Mouse (Mus musculus): ENCODE measurements at regions not wholly inside any gene's neighbourhood (a gene's known extent, or its start where the extent isn't known, plus 50 kb on each side); places are given as distances from the start of the nearest gene placed in this dataset.

GRCm38 (mm10) chr14:46013232-46013631, 355.3 kb upstream of the Ddhd1 start:
- no peak for TF ChIP-seq POLR2A (IDR thresholded peaks at IDR 0.05; ENCODE audit: control insufficient read depth in 1 of 2, insufficient read depth in 1 of 2, low read depth in 1 of 2, low read length in 2 of 2, poor library complexity in 1 of 2)
- no peak for TF ChIP-seq NELFE (IDR thresholded peaks at IDR 0.05; ENCODE audit: low read depth, low read length)
- no peak for TF ChIP-seq EP300 (IDR thresholded peaks at IDR 0.05; ENCODE audit: low read depth in 1 of 2, low read length in 2 of 2)
- TF ChIP-seq POLR2AphosphoS2 (IDR thresholded peaks at IDR 0.05; ENCODE audit: low read length) = no peak
- TF ChIP-seq USF2 (IDR thresholded peaks at IDR 0.05; ENCODE audit: borderline replicate concordance in 1 of 2, insufficient read depth in 1 of 2, low read depth in 1 of 2, low read length in 2 of 2) = no peak
- no peak for TF ChIP-seq CTCF (IDR thresholded peaks at IDR 0.05 in 2 of 3, conservative IDR thresholded peaks at IDR 0.05 in 1 of 3; ENCODE audit: control insufficient read depth in 1 of 3, insufficient read depth in 1 of 3, low read depth in 2 of 3, low read length in 3 of 3, poor library complexity in 1 of 3, severe bottlenecking in 1 of 3)
- TF ChIP-seq JUND (IDR thresholded peaks at IDR 0.05; ENCODE audit: low read depth, low read length) = no peak
- no peak for TF ChIP-seq GATA1 (IDR thresholded peaks at IDR 0.05; ENCODE audit: low read depth, low read length)
- no peak for TF ChIP-seq MAFK (IDR thresholded peaks at IDR 0.05; ENCODE audit: borderline replicate concordance, low read depth, low read length)
- no peak for TF ChIP-seq UBTF (IDR thresholded peaks at IDR 0.05; ENCODE audit: borderline replicate concordance, insufficient read depth, low read depth, low read length)

All from MEL (cell line).